Mouse (Mus musculus) midbrain, embryonic 11.5 days (tissue): ENCODE results near the gene Nfrkb. TPM values are rescaled to one million over a fixed set of nuclear protein-coding genes. Genes with fewer than 3 reads are reported as not detected.

ENCODE experiments used
- ATAC-seq: fragments of 200-750 bp; cut with Nextera tagmentation; 2 replicates; pipeline ENCODE4 v1.8.0; 2017; ENCODE audit warnings: moderate TSS enrichment, moderate library complexity; ENCODE audit not compliant: low FRiP score
- DNase-seq: peaks from one replicate; pipeline ENCODE4 v3.0.0; 2015; ENCODE audit warnings: low spot score; ENCODE audit errors: missing footprints
- H3K27ac ChIP-seq: fragments of 300-500 bp; sonication (generic); 2 replicates; pipeline ENCODE4 v1.5.1; 2014; ENCODE audit warnings: low read depth, low read length
- H3K27me3 ChIP-seq: fragments of 300-500 bp; sonication (generic); 2 replicates; pipeline ENCODE4 v1.6.1; 2014; ENCODE audit warnings: mild to moderate bottlenecking, low read length, moderate library complexity, mixed read lengths; ENCODE audit not compliant: control insufficient read depth, insufficient read depth
- H3K36me3 ChIP-seq: fragments of 300-500 bp; sonication (generic); 2 replicates; pipeline ENCODE4 v1.6.1; 2014; ENCODE audit warnings: mild to moderate bottlenecking, low read length, moderate library complexity, mixed read lengths; ENCODE audit not compliant: control insufficient read depth, insufficient read depth
- H3K4me1 ChIP-seq: fragments of 300-500 bp; sonication (generic); 2 replicates; pipeline ENCODE4 v1.6.1; 2014; ENCODE audit warnings: low read length; ENCODE audit not compliant: control insufficient read depth, insufficient read depth
- H3K4me2 ChIP-seq: fragments of 300-500 bp; sonication (generic); 2 replicates; pipeline ENCODE4 v1.6.1; 2014; ENCODE audit warnings: mild to moderate bottlenecking, moderate library complexity
- H3K4me3 ChIP-seq: fragments of 300-500 bp; sonication (generic); 2 replicates; pipeline ENCODE4 v1.5.1; 2014; ENCODE audit warnings: low read depth, low read length
- H3K9ac ChIP-seq: fragments of 300-500 bp; sonication (generic); 2 replicates; pipeline ENCODE4 v1.6.1; 2014; ENCODE audit warnings: low read length
- H3K9me3 ChIP-seq: fragments of 300-500 bp; sonication (generic); 2 replicates; pipeline ENCODE4 v1.6.1; 2016; ENCODE audit warnings: low read length; ENCODE audit not compliant: control insufficient read depth
- WGBS: fragments of 180-500 bp; shearing (Covaris S2); extraction: QIAGEN DNeasy Blood & Tissue Kit; methylation state at CpG from one replicate; pipeline ENCODE4 v1.1.7; 2014; 5-methylcytosine and 5-hydroxymethylcytosine counted together
- polyA plus RNA-seq: library from polyadenylated mRNA; unstranded; fragments of >200 nt; fragmentation: Nextera tagmentation; extraction: Ambion mirVana; gene quantifications from 2 replicates; pipeline ENCODE4 v1.2.1, GENCODE M21; 2014

The Nfrkb gene
- polyA plus RNA-seq, 1 experiment from 2014 or later = 19.3 TPM

DNA sequence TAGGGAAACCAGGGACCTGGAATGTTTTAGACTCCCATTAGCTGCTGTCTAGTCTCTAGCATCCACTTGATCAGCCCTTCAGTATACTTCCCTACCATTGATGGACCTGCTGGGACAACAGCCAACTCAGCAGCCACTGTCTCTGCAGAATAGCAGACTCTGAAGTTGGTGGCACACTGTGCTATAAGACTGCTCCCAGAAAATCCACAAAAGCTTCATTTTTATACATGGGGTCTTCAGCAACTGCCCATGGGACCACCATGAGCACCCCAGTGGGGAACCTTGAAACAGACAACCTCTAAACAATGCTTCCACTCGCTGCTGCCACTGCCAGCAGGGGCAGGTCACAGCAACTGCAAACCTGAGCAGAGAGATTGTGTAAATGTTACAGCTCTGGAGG is 68.4 kb downstream of the Nfrkb start:
- DNase-seq (no peak), ATAC-seq (no peak)
- no peaks in the 10 kb centered on the region for H3K9me3 ChIP-seq
- no peaks in the 10 kb centered on the region for H3K36me3 ChIP-seq
- no peak overlapping the region for H3K9ac ChIP-seq
- WGBS = 60% methylated on average over 1 of the region's 1 CpGs
- H3K27me3 ChIP-seq = no peaks in the 10 kb centered on the region
- H3K4me3 ChIP-seq = no peak overlapping the region
- no peak overlapping the region for H3K27ac ChIP-seq
- H3K4me1 ChIP-seq = no peaks in the 10 kb centered on the region
- H3K4me2 ChIP-seq = no peak overlapping the region

DNA sequence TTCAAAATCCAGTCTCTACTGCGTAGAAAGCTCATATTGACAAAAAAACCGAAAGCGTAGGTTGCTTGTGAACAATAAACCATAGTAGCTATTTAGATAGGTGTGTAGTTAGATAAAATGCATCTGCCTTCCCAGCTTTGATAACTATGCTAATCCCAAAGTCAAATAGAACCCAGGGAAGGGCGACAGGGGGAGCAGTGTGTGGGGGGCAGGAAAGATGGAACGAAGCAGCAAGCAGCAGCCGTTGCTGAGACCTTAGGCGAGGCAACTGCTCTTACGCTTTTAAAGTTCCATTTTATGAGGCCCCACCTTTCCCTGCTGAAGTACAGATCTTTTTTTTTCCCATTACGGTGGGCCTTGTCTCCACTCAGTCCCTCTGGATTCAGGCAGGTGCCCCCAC is 77.2 kb downstream of the Nfrkb start:
- Histone ChIP-seq H3K9me3 (no peaks in the 10 kb centered on the region), H3K27ac (no peak overlapping the region), H3K36me3 (no peaks in the 10 kb centered on the region), H3K9ac (no peak overlapping the region), H3K4me2 (no peak overlapping the region), H3K27me3 (peaks cover 11% of the 10 kb centered on the region), H3K4me1 (no peaks in the 10 kb centered on the region; the same call in 1 of the 2 replicates), H3K4me3 (no peak overlapping the region)
- WGBS = 49% methylated on average over 9 of the region's 9 CpGs
- no peak for DNase-seq
- no peak for ATAC-seq

DNA sequence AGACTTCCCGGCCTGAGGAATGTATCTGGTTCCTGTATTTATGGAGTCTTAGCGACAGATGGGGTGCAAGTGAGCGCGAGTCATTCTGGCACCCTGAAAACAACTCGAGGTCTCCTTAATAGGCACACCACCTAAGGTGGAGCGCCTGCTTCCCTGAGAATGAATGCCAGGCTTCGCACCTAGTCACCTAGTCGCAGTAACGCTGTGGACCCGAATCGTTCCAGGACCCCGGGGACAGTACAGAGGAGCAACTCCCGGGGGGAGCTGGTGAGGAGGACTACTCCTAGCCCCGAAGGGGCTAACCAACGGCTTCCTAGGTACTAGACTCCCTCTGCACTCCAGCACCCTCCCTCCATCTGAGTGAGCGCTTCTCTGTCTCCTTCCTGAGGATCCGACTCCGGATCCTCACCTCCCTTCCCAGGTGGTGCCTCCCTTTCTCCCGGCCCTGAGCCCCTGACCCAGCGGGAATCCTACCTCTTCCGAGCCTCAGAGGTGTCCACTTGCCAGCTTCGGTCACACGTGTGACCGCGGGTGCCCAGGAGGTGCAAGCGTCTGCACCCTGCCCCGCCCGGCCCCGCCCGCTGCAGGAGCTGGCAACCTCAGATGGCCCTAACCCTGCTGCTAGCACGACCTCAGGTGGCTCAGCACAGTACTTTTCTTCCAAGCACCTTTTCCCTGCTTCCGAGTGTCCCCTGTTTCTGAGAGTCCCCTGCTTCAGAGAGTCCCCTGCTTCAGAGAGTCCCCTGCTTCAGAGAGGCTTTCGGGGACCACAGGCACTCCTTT is 77.9 kb downstream of the Nfrkb start, which contains the start of gene Tmem45b:
Gene Tmem45b (minus strand): TSS at position 771 of the 783 bp plus-strand sequence.
- WGBS = 9% methylated on average over 33 of the region's 33 CpGs
- DNase-seq = no peak
- H3K9me3 ChIP-seq = no peaks in the 10 kb centered on the region
- no peaks in the 10 kb centered on the region for H3K36me3 ChIP-seq
- H3K9ac ChIP-seq = no peak within 1 kb of the TSS
- ATAC-seq = 0 out of 2 replicates have a peak, but pooled peaks have one; percentile 27
- peaks cover 11% of the 10 kb centered on the region for H3K27me3 ChIP-seq
- peak within 1 kb of the TSS; percentile 30 for H3K4me2 ChIP-seq
- no peak within 1 kb of the TSS for H3K27ac ChIP-seq
- no peaks in the 10 kb centered on the region; the same call in 1 of the 2 replicates for H3K4me1 ChIP-seq
- H3K4me3 ChIP-seq = peak within 1 kb of the TSS; percentile 9; the same call in 1 of the 2 replicates

Other genes starting within 250 kb of the Nfrkb start
- 233 and 256 TPM in 2 replicates for gene Aplp2, start 174.4 kb upstream of the Nfrkb start, polyA plus RNA-seq
- gene Prdm10, start 105.7 kb upstream of the Nfrkb start, polyA plus RNA-seq = 6.8 and 7.9 TPM in 2 replicates
- 0.11 and 0.34 TPM in 2 replicates for gene Tmem45b, start 78.3 kb downstream of the Nfrkb start, polyA plus RNA-seq